Mouse (Mus musculus): ENCODE measurements at regions not wholly inside any gene's neighbourhood (a gene's known extent, or its start where the extent isn't known, plus 50 kb on each side); places are given as distances from the start of the nearest gene placed in this dataset.

GRCm38 (mm10) chr13:30048260-30048859, 62.5 kb upstream of the E2f3 start:
- WGBS: 83% methylated on average over 11 of the region's 11 CpGs
- Histone ChIP-seq H3K27ac (replicated peaks; ENCODE audit: low read depth, low read length) (no peak overlapping the region), H3K4me2 (ENCODE audit: low read depth, low read length) (no peak overlapping the region), H3K4me3 (ENCODE audit: low read depth, low read length) (no peak overlapping the region), H3K36me3 (ENCODE audit: control insufficient read depth, insufficient read depth, low read length) (no peaks in the 10 kb centered on the region), H3K4me1 (ENCODE audit: control insufficient read depth, insufficient read depth, low read length) (no peaks in the 10 kb centered on the region), H3K9ac (ENCODE audit: low read depth, low read length) (no peak overlapping the region), H3K9me3 (ENCODE audit: control insufficient read depth, low read length) (no peaks in the 10 kb centered on the region), H3K27me3 (replicated peaks; ENCODE audit: control insufficient read depth, insufficient read depth, low read length) (no peaks in the 10 kb centered on the region)
- ATAC-seq (ENCODE audit: low read depth) (no peak), DNase-seq (ENCODE audit: low spot score) (no peak)

GRCm38 (mm10) chr13:30046504-30047169, 60.8 kb upstream of the E2f3 start:
- Histone ChIP-seq H3K27me3 (replicated peaks; ENCODE audit: control insufficient read depth, insufficient read depth, low read length) (no peaks in the 10 kb centered on the region), H3K4me3 (ENCODE audit: low read depth, low read length) (no peak overlapping the region), H3K36me3 (ENCODE audit: control insufficient read depth, insufficient read depth, low read length) (no peaks in the 10 kb centered on the region), H3K9me3 (ENCODE audit: control insufficient read depth, low read length) (no peaks in the 10 kb centered on the region), H3K4me1 (ENCODE audit: control insufficient read depth, insufficient read depth, low read length) (no peaks in the 10 kb centered on the region), H3K9ac (ENCODE audit: low read depth, low read length) (no peak overlapping the region), H3K4me2 (ENCODE audit: low read depth, low read length) (no peak overlapping the region), H3K27ac (replicated peaks; ENCODE audit: low read depth, low read length) (no peak overlapping the region)
- no peak for DNase-seq (ENCODE audit: low spot score)
- no peak for ATAC-seq (ENCODE audit: low read depth)
- 85% methylated on average over 5 of the region's 5 CpGs for WGBS

- Histone ChIP-seq H3K27ac (replicated peaks; ENCODE audit: low read depth, low read length) (no peak overlapping the region), H3K9ac (ENCODE audit: low read depth, low read length) (no peak overlapping the region), H3K4me1 (ENCODE audit: control insufficient read depth, insufficient read depth, low read length) (no peaks in the 10 kb centered on the region), H3K36me3 (ENCODE audit: control insufficient read depth, insufficient read depth, low read length) (no peaks in the 10 kb centered on the region), H3K4me2 (ENCODE audit: low read depth, low read length) (no peak overlapping the region), H3K9me3 (ENCODE audit: control insufficient read depth, low read length) (no peaks in the 10 kb centered on the region), H3K27me3 (replicated peaks; ENCODE audit: control insufficient read depth, insufficient read depth, low read length) (no peaks in the 10 kb centered on the region), H3K4me3 (ENCODE audit: low read depth, low read length) (no peak overlapping the region)
- ATAC-seq (ENCODE audit: low read depth) (no peak), DNase-seq (ENCODE audit: low spot score) (no peak)
- 75% methylated on average over 14 of the region's 15 CpGs for WGBS
These were observed 60.2 kb upstream of the E2f3 start for GRCm38 (mm10) chr13:30046061-30046460.

- H3K36me3 ChIP-seq (ENCODE audit: control insufficient read depth, insufficient read depth, low read length): no peaks in the 10 kb centered on the region
- no peak overlapping the region for H3K9ac ChIP-seq (ENCODE audit: low read depth, low read length)
- H3K9me3 ChIP-seq (ENCODE audit: control insufficient read depth, low read length): no peaks in the 10 kb centered on the region
- no peak overlapping the region for H3K4me2 ChIP-seq (ENCODE audit: low read depth, low read length)
- 64% methylated on average over 6 of the region's 6 CpGs for WGBS
- no peak overlapping the region for H3K27ac ChIP-seq (replicated peaks; ENCODE audit: low read depth, low read length)
- DNase-seq (ENCODE audit: low spot score) (no peak), ATAC-seq (ENCODE audit: low read depth) (no peak)
- no peaks in the 10 kb centered on the region for H3K27me3 ChIP-seq (replicated peaks; ENCODE audit: control insufficient read depth, insufficient read depth, low read length)
- H3K4me3 ChIP-seq (ENCODE audit: low read depth, low read length): no peak overlapping the region
- H3K4me1 ChIP-seq (ENCODE audit: control insufficient read depth, insufficient read depth, low read length): no peaks in the 10 kb centered on the region
These were observed 59.4 kb upstream of the E2f3 start for GRCm38 (mm10) chr13:30045225-30045624.

GRCm38 (mm10) chr13:30044790-30045189, 58.9 kb upstream of the E2f3 start:
- Histone ChIP-seq H3K4me2 (ENCODE audit: low read depth, low read length) (no peak overlapping the region), H3K4me3 (ENCODE audit: low read depth, low read length) (no peak overlapping the region), H3K36me3 (ENCODE audit: control insufficient read depth, insufficient read depth, low read length) (no peaks in the 10 kb centered on the region), H3K9ac (ENCODE audit: low read depth, low read length) (no peak overlapping the region), H3K27ac (replicated peaks; ENCODE audit: low read depth, low read length) (no peak overlapping the region), H3K4me1 (ENCODE audit: control insufficient read depth, insufficient read depth, low read length) (no peaks in the 10 kb centered on the region), H3K9me3 (ENCODE audit: control insufficient read depth, low read length) (no peaks in the 10 kb centered on the region), H3K27me3 (replicated peaks; ENCODE audit: control insufficient read depth, insufficient read depth, low read length) (no peaks in the 10 kb centered on the region)
- DNase-seq (ENCODE audit: low spot score) (no peak), ATAC-seq (ENCODE audit: low read depth) (no peak)
- 74% methylated on average over 2 of the region's 2 CpGs for WGBS

GRCm38 (mm10) chr13:30042689-30043320, 56.9 kb upstream of the E2f3 start:
- no peak overlapping the region for H3K4me3 ChIP-seq (ENCODE audit: low read depth, low read length)
- WGBS: 77% methylated on average over 15 of the region's 15 CpGs
- no peaks in the 10 kb centered on the region for H3K36me3 ChIP-seq (ENCODE audit: control insufficient read depth, insufficient read depth, low read length)
- H3K4me1 ChIP-seq (ENCODE audit: control insufficient read depth, insufficient read depth, low read length): no peaks in the 10 kb centered on the region
- DNase-seq (ENCODE audit: low spot score) (no peak), ATAC-seq (ENCODE audit: low read depth) (no peak)
- H3K9me3 ChIP-seq (ENCODE audit: control insufficient read depth, low read length): no peaks in the 10 kb centered on the region
- no peak overlapping the region for H3K9ac ChIP-seq (ENCODE audit: low read depth, low read length)
- no peak overlapping the region for H3K27ac ChIP-seq (replicated peaks; ENCODE audit: low read depth, low read length)
- H3K27me3 ChIP-seq (replicated peaks; ENCODE audit: control insufficient read depth, insufficient read depth, low read length): no peaks in the 10 kb centered on the region
- H3K4me2 ChIP-seq (ENCODE audit: low read depth, low read length): no peak overlapping the region

GRCm38 (mm10) chr13:30041501-30042295, 55.8 kb upstream of the E2f3 start:
- H3K4me1 ChIP-seq (ENCODE audit: control insufficient read depth, insufficient read depth, low read length): no peaks in the 10 kb centered on the region
- DNase-seq (ENCODE audit: low spot score): no peak
- no peak overlapping the region for H3K4me3 ChIP-seq (ENCODE audit: low read depth, low read length)
- ATAC-seq (ENCODE audit: low read depth): no peak
- H3K9me3 ChIP-seq (ENCODE audit: control insufficient read depth, low read length): no peaks in the 10 kb centered on the region
- H3K4me2 ChIP-seq (ENCODE audit: low read depth, low read length): no peak overlapping the region
- no peaks in the 10 kb centered on the region for H3K27me3 ChIP-seq (replicated peaks; ENCODE audit: control insufficient read depth, insufficient read depth, low read length)
- H3K27ac ChIP-seq (replicated peaks; ENCODE audit: low read depth, low read length): no peak overlapping the region
- WGBS: 87% methylated on average over 3 of the region's 3 CpGs
- H3K9ac ChIP-seq (ENCODE audit: low read depth, low read length): no peak overlapping the region
- no peaks in the 10 kb centered on the region for H3K36me3 ChIP-seq (ENCODE audit: control insufficient read depth, insufficient read depth, low read length)

- Histone ChIP-seq H3K4me3 (ENCODE audit: low read depth, low read length) (no peak overlapping the region), H3K9me3 (ENCODE audit: control insufficient read depth, low read length) (no peaks in the 10 kb centered on the region), H3K4me2 (ENCODE audit: low read depth, low read length) (no peak overlapping the region), H3K36me3 (ENCODE audit: control insufficient read depth, insufficient read depth, low read length) (no peaks in the 10 kb centered on the region), H3K27ac (replicated peaks; ENCODE audit: low read depth, low read length) (no peak overlapping the region), H3K4me1 (ENCODE audit: control insufficient read depth, insufficient read depth, low read length) (no peaks in the 10 kb centered on the region), H3K9ac (ENCODE audit: low read depth, low read length) (no peak overlapping the region), H3K27me3 (replicated peaks; ENCODE audit: control insufficient read depth, insufficient read depth, low read length) (no peaks in the 10 kb centered on the region)
- 93% methylated on average over 4 of the region's 4 CpGs for WGBS
- DNase-seq (ENCODE audit: low spot score) (no peak), ATAC-seq (ENCODE audit: low read depth) (no peak)
These were observed 54.4 kb upstream of the E2f3 start for GRCm38 (mm10) chr13:30040288-30040687.
